Mouse (Mus musculus) bone marrow, adult 2 months (tissue): Measurements from ENCODE around the gene Egfl7.

ENCODE experiments used
- CTCF ChIP-seq: fragments of 200-500 bp; IDR thresholded peaks from 2 replicates; pipeline ENCODE4 v1.5.1; 2011; ENCODE audit warnings: low read length, control low read depth; ENCODE audit not compliant: control insufficient read depth, insufficient read depth
- POLR2A ChIP-seq: fragments of 200-500 bp; IDR thresholded peaks from 2 replicates; pipeline ENCODE4 v1.6.1; 2011; ENCODE audit warnings: low read depth, mild to moderate bottlenecking, control low read depth, low read length, borderline replicate concordance; ENCODE audit not compliant: control insufficient read depth

GRCm38 (mm10) chr2:26550777-26551176 is 29.0 kb upstream of the Egfl7 start:
- TF ChIP-seq CTCF (no peak), POLR2A (no peak)
